Mouse (Mus musculus) midbrain, embryonic 13.5 days (tissue): ENCODE data around the gene Acp5. TPM values are rescaled to one million over a fixed set of nuclear protein-coding genes. Genes with fewer than 3 reads are reported as not detected.

Source experiments
- ATAC-seq: fragments of 200-750 bp; cut with Nextera tagmentation; 2 replicates; pipeline ENCODE4 v1.8.0; 2017; ENCODE audit warnings: mild to moderate bottlenecking, moderate TSS enrichment, moderate library complexity
- H3K27ac ChIP-seq: fragments of 300-500 bp; sonication (generic); 2 replicates; pipeline ENCODE4 v1.5.1; 2015; ENCODE audit warnings: inconsistent platforms, mild to moderate bottlenecking, moderate library complexity
- H3K27me3 ChIP-seq: fragments of 300-500 bp; sonication (generic); 2 replicates; pipeline ENCODE4 v1.6.1; 2015; ENCODE audit warnings: mild to moderate bottlenecking, inconsistent platforms
- H3K36me3 ChIP-seq: fragments of 300-500 bp; sonication (generic); 2 replicates; pipeline ENCODE4 v1.6.1; 2015; ENCODE audit warnings: mild to moderate bottlenecking, inconsistent platforms
- H3K4me1 ChIP-seq: fragments of 300-500 bp; sonication (generic); replicated peaks from 2 replicates; pipeline ENCODE4 v1.6.1; 2015; ENCODE audit warnings: inconsistent platforms
- H3K4me2 ChIP-seq: fragments of 300-500 bp; sonication (generic); replicated peaks from 2 replicates; pipeline ENCODE4 v1.6.1; 2015; ENCODE audit warnings: moderate library complexity, mild to moderate bottlenecking, inconsistent platforms
- H3K4me3 ChIP-seq: fragments of 300-500 bp; sonication (generic); replicated peaks from 2 replicates; pipeline ENCODE4 v1.5.1; 2015; ENCODE audit warnings: mild to moderate bottlenecking, inconsistent platforms
- H3K9ac ChIP-seq: fragments of 300-500 bp; sonication (generic); replicated peaks from 2 replicates; pipeline ENCODE4 v1.6.1; 2015; ENCODE audit warnings: mild to moderate bottlenecking, inconsistent platforms
- H3K9me3 ChIP-seq: fragments of 300-500 bp; sonication (generic); 2 replicates; pipeline ENCODE4 v1.6.1; 2016; ENCODE audit warnings: mild to moderate bottlenecking, inconsistent platforms
- WGBS: fragments of 180-500 bp; shearing (Covaris S2); methylation state at CpG from one replicate; pipeline ENCODE4 v1.1.7; 2015; 5-methylcytosine and 5-hydroxymethylcytosine counted together
- polyA plus RNA-seq: library from polyadenylated mRNA; unstranded; fragments of >200 nt; fragmentation: Nextera tagmentation; extraction: Ambion mirVana; gene quantifications from 2 replicates; pipeline ENCODE4 v1.2.1, GENCODE M21; 2015

The Acp5 gene
- 0.42 and 0.64 TPM in 2 replicates for polyA plus RNA-seq

DNA sequence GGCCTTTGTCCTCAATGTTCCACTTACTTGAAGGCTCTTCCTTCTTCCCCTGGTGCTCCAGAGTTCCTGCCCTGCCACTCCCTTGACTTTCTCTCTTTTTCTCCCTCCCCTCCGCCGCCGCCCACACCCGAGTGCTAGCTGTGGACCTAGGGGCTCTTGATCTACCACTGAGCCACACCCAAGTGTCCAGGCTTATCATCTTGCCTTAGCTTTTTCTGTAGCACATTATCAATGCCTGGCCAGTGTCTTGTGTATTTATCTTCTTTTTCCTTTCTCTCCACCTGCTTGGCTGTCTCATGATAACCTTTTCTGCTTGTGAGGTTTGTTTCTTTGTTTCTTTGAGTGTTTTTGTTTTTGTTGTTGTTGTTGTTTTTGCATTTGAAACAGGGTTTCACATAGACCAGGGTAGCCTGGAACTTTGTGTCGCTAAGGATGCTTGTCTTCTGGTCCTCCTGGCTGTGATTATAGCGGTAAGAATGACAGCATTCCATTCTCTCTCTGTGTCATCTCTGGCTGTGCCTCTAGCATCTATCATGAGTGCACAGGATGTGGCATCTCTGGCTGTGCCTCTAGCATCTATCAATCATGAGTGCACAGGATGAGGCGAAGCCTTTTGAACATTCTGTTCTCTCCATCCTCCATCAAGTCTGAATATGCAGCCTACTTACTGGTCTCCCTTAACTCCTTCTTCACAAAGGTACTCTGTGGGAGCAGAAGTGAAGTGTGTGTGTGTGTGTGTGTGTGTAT lies at the start of gene Acp5:
Acp5 (minus strand) TSS at position 68 of the 747 bp plus-strand sequence.
- H3K27me3 ChIP-seq: peaks cover 28% of the 10 kb centered on the region
- no peak within 1 kb of the TSS for H3K27ac ChIP-seq
- WGBS: 78% methylated on average over 7 of the region's 7 CpGs
- no peak within 1 kb of the TSS for H3K4me3 ChIP-seq
- no peaks in the 10 kb centered on the region for H3K9me3 ChIP-seq
- H3K36me3 ChIP-seq: no peaks in the 10 kb centered on the region
- H3K4me1 ChIP-seq: peaks cover 20% of the 10 kb centered on the region
- H3K9ac ChIP-seq: no peak within 1 kb of the TSS
- H3K4me2 ChIP-seq: no peak within 1 kb of the TSS
- ATAC-seq: no peak

DNA sequence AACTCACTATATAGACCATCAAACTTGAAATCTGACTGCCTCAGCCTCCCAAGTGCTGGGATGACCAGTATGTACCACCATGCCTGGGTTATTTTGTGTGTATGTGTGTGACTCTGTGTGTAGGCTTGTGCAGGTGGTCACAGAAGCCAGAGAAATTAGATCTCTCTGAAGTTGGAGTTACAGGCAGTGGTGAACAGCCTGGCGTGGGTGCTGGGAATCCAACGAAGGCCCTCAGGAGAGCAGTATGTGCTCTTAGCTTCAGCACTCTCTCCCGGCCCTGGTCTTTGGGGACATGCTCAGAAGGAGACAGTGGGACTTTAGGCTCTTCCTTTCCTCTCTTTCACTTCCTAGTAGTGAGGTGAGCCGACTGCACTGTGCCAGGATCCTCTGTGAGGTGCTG lies 36.8 kb upstream of the Acp5 start:
- H3K4me1 ChIP-seq: no peaks in the 10 kb centered on the region
- H3K9me3 ChIP-seq: peaks cover 11% of the 10 kb centered on the region; the same call in 1 of the 2 replicates
- H3K27ac ChIP-seq: no peak overlapping the region
- 86% methylated on average over 4 of the region's 4 CpGs for WGBS
- H3K9ac ChIP-seq: no peak overlapping the region
- H3K36me3 ChIP-seq: no peaks in the 10 kb centered on the region
- H3K27me3 ChIP-seq: no peaks in the 10 kb centered on the region
- ATAC-seq: no peak
- no peak overlapping the region for H3K4me3 ChIP-seq
- no peak overlapping the region for H3K4me2 ChIP-seq

- H3K27ac ChIP-seq: no peak overlapping the region
- no peak for ATAC-seq
- peaks cover 7% of the 10 kb centered on the region; the same call in 1 of the 2 replicates for H3K9me3 ChIP-seq
- no peaks in the 10 kb centered on the region for H3K36me3 ChIP-seq
- H3K4me1 ChIP-seq: peaks cover 7% of the 10 kb centered on the region; the same call in 1 of the 2 replicates
- 97% methylated on average over 11 of the region's 11 CpGs for WGBS
- H3K4me2 ChIP-seq: no peak overlapping the region
- H3K27me3 ChIP-seq: no peaks in the 10 kb centered on the region
- no peak overlapping the region for H3K9ac ChIP-seq
- H3K4me3 ChIP-seq: no peak overlapping the region
Measured at GRCm38 (mm10) chr9:22169327-22169726, 33.8 kb upstream of the Acp5 start.

DNA sequence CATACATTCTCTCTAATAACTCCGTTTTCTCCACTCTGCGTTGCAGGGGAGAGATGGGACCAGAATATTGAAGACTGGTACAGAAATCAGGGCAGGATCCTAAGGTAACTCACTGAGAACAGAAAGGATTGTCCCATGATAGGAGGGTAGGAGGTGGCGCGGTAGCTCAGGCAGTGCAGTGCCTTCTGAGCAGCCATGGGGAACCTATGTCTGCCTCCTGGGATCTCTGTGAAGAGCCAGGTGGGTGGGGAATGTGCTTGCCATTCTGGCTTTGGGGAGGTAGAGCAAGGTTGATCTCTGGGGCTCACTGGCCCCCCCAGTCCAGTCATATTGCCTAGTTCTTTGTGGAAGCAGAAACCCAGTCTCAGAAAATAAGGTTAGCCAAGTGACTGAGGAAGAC lies 32.2 kb upstream of the Acp5 start:
- no peak overlapping the region for H3K4me3 ChIP-seq
- 96% methylated on average over 4 of the region's 4 CpGs for WGBS
- peaks cover 7% of the 10 kb centered on the region; the same call in 1 of the 2 replicates for H3K9me3 ChIP-seq
- H3K4me2 ChIP-seq: no peak overlapping the region
- no peak overlapping the region for H3K9ac ChIP-seq
- no peak overlapping the region for H3K27ac ChIP-seq
- H3K36me3 ChIP-seq: no peaks in the 10 kb centered on the region
- ATAC-seq: no peak
- H3K27me3 ChIP-seq: 0 out of 2 replicates have a peak, but pooled peaks cover 2% of the 10 kb centered on the region
- peaks cover 8% of the 10 kb centered on the region; the same call in 1 of the 2 replicates for H3K4me1 ChIP-seq

DNA sequence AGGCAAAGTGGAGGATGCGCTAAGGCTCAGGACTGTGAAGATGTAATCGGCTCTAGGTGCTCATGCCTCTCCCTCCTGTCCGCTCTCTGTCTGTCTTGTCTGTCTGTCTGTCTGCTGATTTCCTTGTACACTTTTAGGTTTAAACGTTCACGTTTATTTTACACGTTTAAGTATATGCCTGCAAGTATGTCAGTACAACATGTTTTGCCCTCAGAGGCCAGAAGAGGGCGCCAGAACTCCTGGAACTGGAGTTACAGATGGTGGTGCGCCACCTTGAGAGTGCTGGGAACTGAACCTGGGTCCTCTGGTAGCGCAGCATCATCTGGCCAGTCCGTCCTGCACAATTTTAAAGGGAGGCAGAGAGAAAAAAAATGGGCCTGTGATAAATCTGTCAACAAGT lies 31.2 kb upstream of the Acp5 start:
- H3K9ac ChIP-seq: no peak overlapping the region
- WGBS: 89% methylated on average over 10 of the region's 10 CpGs
- H3K4me1 ChIP-seq: peaks cover 8% of the 10 kb centered on the region; the same call in 1 of the 2 replicates
- no peak overlapping the region for H3K4me2 ChIP-seq
- H3K27me3 ChIP-seq: 0 out of 2 replicates have a peak, but pooled peaks cover 2% of the 10 kb centered on the region
- H3K4me3 ChIP-seq: no peak overlapping the region
- H3K27ac ChIP-seq: no peak overlapping the region
- ATAC-seq: no peak
- H3K9me3 ChIP-seq: peaks cover 7% of the 10 kb centered on the region; the same call in 1 of the 2 replicates
- H3K36me3 ChIP-seq: no peaks in the 10 kb centered on the region

DNA sequence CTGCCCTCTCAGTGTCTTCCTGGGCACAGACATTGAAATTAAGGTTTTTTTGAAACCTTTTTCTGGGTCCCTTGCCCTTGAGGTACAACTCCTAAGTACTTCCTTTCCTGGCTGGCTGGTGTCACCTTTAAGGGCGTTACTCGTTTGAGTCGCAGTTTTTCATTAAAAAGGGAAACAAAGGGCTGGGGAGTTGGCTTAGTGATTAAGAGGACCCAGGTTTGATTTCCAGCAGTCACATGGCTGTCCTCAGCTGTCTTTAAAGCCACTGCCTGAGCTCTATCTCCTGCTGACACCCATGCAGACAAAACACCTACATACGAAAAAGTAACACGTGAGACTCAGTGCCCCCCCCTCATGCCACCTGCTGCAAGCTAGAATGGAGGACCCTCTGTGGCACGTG lies 30.5 kb upstream of the Acp5 start:
- ATAC-seq: no peak
- Histone ChIP-seq H3K27me3 (0 out of 2 replicates have a peak, but pooled peaks cover 2% of the 10 kb centered on the region), H3K9ac (no peak overlapping the region), H3K4me3 (no peak overlapping the region), H3K36me3 (no peaks in the 10 kb centered on the region), H3K9me3 (peaks cover 7% of the 10 kb centered on the region; the same call in 1 of the 2 replicates), H3K27ac (no peak overlapping the region), H3K4me1 (peaks cover 8% of the 10 kb centered on the region; the same call in 1 of the 2 replicates), H3K4me2 (no peak overlapping the region)
- 53% methylated on average over 6 of the region's 6 CpGs for WGBS

GRCm38 (mm10) chr9:22164711-22165668 lies 29.5 kb upstream of the Acp5 start:
- 2% methylated on average over 54 of the region's 54 CpGs for WGBS

DNA sequence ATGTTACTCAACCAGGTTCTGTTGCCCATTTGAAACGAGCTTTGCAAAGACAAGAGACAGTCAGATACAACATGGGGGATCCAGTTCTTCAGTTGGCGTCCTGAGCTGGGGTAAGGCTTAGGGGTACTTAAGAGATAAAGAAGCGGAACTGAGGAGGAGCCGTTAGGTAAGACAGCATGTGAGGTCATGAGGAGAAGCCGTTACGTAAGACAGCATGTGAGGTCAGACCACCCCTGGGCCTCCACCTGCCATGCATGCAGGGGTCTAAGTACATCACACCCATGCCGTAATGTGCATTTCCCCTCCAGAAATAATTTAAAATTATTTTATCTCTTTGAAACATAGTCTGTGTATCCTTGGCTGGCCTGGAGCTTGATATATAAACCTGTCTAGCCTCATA lies 27.4 kb upstream of the Acp5 start:
- no peak for ATAC-seq
- WGBS: 85% methylated on average over 7 of the region's 7 CpGs
- H3K9me3 ChIP-seq: peaks cover 7% of the 10 kb centered on the region; the same call in 1 of the 2 replicates

More at GRCm38 (mm10) chr9:22164711-22165668, 29.5 kb upstream of the Acp5 start:
- H3K4me3 ChIP-seq: peak overlapping the region; percentile 66
- no peaks in the 10 kb centered on the region for H3K36me3 ChIP-seq
- H3K27me3 ChIP-seq: 0 out of 2 replicates have a peak, but pooled peaks cover 2% of the 10 kb centered on the region
- H3K9ac ChIP-seq: peak overlapping the region; percentile 81
- peak; percentile 93 for ATAC-seq
- peaks cover 7% of the 10 kb centered on the region; the same call in 1 of the 2 replicates for H3K9me3 ChIP-seq
- peak overlapping the region; percentile 79 for H3K27ac ChIP-seq
- peak overlapping the region; percentile 85 for H3K4me2 ChIP-seq
- peaks cover 8% of the 10 kb centered on the region; the same call in 1 of the 2 replicates for H3K4me1 ChIP-seq

GRCm38 (mm10) chr9:22162305-22162704 lies 26.8 kb upstream of the Acp5 start:
- no peak overlapping the region for H3K4me3 ChIP-seq
- peaks cover 2% of the 10 kb centered on the region; the same call in 1 of the 2 replicates for H3K27me3 ChIP-seq
- no peak overlapping the region for H3K27ac ChIP-seq
- WGBS: 84% methylated on average over 9 of the region's 9 CpGs
- no peak overlapping the region for H3K9ac ChIP-seq
- peaks cover 2% of the 10 kb centered on the region; the same call in 1 of the 2 replicates for H3K9me3 ChIP-seq
- peaks cover 18% of the 10 kb centered on the region for H3K4me1 ChIP-seq
- no peaks in the 10 kb centered on the region for H3K36me3 ChIP-seq
- no peak for ATAC-seq
- H3K4me2 ChIP-seq: no peak overlapping the region

More for the DNA sequence above, 27.4 kb upstream of the Acp5 start:
- no peak overlapping the region for H3K9ac ChIP-seq
- no peak overlapping the region for H3K27ac ChIP-seq
- H3K36me3 ChIP-seq: no peaks in the 10 kb centered on the region
- no peak overlapping the region for H3K4me3 ChIP-seq
- H3K4me1 ChIP-seq: peaks cover 12% of the 10 kb centered on the region
- H3K4me2 ChIP-seq: no peak overlapping the region
- H3K27me3 ChIP-seq: peaks cover 2% of the 10 kb centered on the region; the same call in 1 of the 2 replicates

GRCm38 (mm10) chr9:22161299-22161698 lies 25.8 kb upstream of the Acp5 start:
- Histone ChIP-seq H3K4me1 (peaks cover 20% of the 10 kb centered on the region), H3K36me3 (no peaks in the 10 kb centered on the region), H3K9ac (no peak overlapping the region), H3K27ac (no peak overlapping the region), H3K4me2 (no peak overlapping the region), H3K4me3 (no peak overlapping the region), H3K9me3 (no peaks in the 10 kb centered on the region), H3K27me3 (peaks cover 2% of the 10 kb centered on the region; the same call in 1 of the 2 replicates)
- no peak for ATAC-seq
- 37% methylated on average over 6 of the region's 6 CpGs for WGBS

GRCm38 (mm10) chr9:22157516-22158265 lies 22.2 kb upstream of the Acp5 start:
- Histone ChIP-seq H3K27me3 (no peaks in the 10 kb centered on the region; the same call in 1 of the 2 replicates), H3K9ac (peak overlapping the region; percentile 89), H3K36me3 (no peaks in the 10 kb centered on the region), H3K4me2 (peak overlapping the region; percentile 66), H3K27ac (0 out of 2 replicates have a peak overlapping the region, but pooled peaks have one; percentile 90), H3K4me1 (peaks cover 19% of the 10 kb centered on the region), H3K9me3 (no peaks in the 10 kb centered on the region), H3K4me3 (peak overlapping the region; percentile 57)
- 63% methylated on average over 34 of the region's 34 CpGs for WGBS
- no peak for ATAC-seq
